Mouse (Mus musculus) 416B (cell line): ENCODE measurements around the gene Adam1b.

ENCODE experiments used
- DNase-seq: peaks from one replicate; pipeline ENCODE4 v3.0.0; 2011; ENCODE audit warnings: low read depth

The Adam1b gene

GRCm38 (mm10) chr5:121500719-121501118 is 2.5 kb downstream of the Adam1b start:
- DNase-seq = peak; percentile 51

DNA sequence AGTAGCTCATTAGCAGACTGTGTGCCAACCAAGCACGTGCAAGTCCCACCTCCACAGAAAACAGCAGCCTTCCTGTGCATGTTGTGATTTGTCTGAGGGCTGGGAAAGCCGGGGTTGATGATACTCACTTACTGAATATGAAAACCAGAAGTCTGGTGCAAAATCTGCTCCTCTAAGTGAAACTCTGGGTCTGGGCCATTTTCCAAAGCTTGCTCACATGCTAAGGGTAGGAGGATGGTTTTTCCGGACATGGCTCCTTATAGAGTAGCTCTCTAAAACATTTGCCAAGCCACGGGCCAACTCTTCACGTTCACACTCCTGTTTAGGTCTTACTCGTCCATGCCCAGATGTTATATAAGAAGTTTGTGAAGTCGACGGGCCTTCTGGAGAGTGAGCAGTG is 9.9 kb downstream of the Adam1b start:
- DNase-seq = no peak

DNA sequence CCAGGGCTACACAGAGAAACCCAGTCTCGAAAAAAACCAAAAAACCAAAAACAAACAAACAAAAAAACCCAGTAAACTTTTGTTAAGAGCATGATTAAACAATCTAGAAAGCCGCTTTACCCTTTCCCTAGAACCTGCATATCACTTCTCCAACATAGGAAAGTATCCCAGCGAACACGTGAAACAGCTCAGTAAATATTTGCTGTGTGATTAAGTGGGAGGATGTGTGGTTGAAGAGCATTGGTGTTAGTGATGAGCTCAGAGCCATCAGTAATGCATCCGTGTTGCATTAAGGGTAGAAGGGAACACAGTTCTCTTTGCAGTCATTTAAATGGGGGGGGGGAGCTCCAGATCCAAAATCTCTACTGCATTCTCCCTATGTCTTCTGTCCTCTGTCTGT is 18.4 kb downstream of the Adam1b start:
- no peak for DNase-seq

DNA sequence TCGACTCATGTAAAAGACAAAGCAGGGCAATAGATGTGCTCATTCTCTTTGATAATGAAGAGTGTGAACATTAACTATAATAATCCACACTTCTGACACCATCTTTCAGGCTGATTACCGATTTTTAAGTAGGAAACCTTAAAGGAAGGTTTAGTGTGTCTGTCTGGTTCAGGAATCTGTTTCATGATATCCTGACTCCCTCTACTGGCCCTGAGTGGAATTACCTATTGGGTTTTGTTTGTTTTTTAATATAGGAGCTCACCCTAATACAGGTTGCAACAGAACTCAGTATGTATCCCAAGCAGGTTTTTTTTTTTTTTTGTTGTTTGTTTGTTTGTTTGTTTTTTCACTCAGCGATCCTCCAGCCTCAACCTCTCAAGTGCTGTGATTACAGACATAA is 25.6 kb downstream of the Adam1b start:
- DNase-seq = peak; percentile 80

- DNase-seq = no peak
Observed at GRCm38 (mm10) chr5:121476040-121476439, 27.2 kb downstream of the Adam1b start.

DNA sequence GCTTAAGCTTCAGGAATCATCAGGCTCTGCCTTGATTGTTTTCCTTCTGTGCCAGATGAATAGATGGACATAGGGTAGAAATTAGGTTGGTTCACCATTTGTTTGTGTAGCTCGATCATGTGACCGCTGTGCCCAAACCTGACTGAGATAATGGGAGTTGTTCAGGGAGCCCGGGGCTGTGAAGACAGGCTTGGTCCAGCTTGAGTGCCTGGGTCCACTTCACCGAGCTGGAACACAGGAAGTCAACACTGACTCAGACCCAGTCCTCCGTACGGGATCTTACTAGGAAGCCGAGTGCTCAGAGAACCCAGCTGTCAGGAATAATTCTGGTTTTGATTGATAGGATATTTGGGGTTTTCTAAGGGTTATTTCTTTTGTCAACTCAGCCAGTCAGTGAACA is 28.6 kb downstream of the Adam1b start:
- DNase-seq = no peak

DNA sequence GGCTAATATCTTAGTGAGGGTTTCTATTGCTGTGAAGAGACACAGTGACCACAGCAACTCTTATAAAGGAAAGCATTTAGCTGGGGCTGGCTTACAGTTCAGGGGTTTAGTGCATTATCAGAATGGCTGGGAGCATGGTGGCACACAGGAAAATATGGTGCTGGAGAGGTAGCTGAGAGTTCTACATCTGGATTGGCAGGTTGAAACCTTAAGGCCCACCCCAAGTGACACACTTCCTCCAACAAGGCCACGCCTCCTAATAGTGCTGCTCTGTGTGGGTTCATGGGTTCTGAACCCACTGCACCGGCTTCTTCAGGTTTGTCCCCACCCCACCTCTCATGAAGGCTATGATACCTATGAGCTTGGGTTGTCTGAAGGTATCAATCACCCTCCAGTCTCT is 30.8 kb downstream of the Adam1b start:
- no peak for DNase-seq

GRCm38 (mm10) chr5:121469566-121469965 is 33.7 kb downstream of the Adam1b start:
- no peak for DNase-seq

DNA sequence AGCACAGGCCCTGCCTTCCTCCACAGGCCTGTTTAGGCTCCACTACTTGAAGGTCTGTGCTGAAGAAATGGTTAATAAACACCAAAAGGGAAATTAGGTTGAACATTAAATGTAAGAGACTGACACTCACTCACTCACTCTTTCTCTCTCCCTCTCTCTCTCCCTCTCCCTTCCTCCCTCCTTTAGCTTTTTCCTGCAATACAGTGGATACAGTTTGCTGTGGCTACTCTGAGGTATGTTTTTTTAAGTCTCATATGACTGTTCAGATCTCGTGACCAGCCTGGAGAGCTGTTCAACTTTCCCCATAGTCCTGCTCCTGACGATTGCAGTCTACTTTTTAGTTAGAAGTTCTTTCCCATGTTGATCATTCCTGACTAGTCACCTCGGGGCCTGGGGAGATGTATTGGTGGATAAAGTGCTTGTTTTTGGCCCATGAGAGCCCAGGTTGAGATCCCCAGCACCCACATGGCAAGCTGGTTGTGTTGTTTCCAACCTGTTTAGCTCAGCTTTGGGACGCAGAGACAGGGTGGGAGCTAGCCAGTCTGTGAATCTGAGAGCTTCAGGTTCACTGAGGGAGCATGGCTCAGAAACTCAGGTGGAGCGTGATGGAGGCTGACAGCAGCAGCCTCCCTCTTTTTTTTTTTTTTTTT is 39.5 kb downstream of the Adam1b start:
- no peak for DNase-seq

DNA sequence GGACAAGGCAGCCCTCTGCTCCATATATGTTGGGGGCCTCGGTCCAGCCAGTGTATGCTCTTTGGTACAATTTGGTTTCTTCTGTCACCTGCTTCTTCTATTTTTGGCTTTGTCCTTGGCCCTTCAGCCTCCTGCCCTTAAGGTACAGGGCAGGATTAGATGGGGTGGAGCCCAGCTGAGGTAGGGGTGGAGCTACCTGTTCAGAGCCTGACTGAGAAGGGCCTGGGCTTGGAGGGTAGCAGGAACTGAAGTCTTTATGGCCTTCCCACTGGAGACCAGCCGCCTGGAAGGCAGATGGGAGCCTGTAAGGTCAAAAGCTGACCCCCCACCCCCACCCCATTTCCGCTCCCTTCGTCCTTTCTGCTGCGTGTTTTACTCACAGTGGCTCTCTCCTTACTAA is 40.3 kb downstream of the Adam1b start:
- DNase-seq = no peak

DNA sequence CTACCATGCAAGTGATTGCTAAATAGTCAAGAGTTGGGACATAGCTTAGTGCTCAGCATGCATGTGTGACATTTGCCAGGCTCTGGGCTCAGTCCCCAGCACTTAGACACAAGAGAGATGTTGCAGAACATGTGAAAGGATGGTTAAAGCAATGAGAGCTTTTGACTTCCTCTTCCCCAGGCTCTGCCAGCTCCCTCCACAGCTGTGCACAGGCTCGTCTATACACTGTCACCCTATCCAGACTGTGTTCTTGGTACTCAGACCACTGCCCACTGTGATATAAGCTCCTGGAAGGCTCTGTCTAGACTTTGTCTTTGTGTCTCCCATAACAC is 41.1 kb downstream of the Adam1b start:
- DNase-seq = no peak

DNA sequence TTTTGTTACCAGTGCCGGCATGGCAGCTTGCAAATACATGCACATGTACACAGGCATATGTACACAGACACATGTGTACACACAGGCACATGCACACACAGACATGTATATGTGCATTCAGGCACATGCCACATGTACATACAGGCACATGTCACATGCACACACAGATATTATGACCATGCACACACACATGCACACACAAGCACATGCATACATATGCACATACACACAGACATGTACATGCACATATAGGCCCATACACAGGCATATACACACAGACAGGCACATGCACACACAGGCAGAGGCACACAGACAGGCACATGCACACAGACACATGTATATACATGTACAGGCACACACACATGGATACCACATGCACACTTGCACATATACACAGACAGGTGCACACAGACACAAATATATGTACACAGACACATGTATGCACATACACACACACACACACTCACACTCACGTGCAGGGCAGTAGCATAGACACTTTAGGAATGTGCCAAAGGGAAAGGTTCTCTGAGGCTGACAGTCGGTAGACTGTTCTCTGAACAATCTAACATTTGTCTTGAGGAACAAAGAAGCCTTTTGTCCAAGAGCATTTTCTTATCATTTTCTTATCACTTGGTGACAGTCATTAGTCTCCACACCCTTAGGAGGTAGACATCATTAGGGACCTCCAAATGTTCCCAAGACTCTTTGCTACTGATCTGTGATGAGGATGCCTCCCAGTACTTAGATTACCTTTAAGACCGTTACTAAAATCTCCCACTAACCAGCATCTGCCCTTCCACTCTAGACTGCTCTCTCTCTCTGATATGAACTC is 41.7 kb downstream of the Adam1b start:
- no peak for DNase-seq

DNA sequence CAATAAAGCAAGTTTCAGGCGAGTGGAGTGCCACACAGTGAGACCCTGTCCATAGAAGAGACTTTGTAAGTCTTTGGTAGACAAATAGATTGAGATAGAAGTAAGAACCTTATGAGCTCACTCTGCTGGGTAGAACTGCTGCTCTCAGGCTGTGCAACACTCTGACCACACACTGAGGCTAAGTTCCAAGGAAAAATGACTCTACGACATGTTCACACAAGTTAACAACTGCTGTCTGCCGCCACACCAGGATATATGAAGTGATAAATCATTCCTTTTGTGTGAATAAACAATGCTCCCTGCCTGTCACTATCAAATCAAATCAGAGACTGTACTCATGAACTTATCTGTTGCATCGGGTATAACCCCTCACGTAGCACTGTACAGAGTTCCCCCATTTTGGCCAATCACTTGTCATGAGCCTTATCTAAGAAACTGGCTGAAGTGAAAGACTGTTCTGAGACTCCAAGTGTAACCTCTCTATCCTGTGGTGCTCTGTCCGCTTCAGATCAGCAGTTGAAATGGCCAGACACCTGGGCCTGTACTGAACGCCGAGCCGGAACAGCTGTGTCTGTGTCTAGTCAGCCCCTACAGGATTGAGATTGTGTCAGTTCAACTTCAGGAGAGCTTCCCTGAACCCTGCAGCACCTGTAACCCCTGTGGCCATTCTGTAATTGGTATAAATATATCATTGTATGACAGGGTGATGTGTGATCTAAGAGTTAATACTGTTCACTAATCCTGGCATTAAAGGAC is 47.5 kb downstream of the Adam1b start:
- DNase-seq = no peak

GRCm38 (mm10) chr5:121454503-121454782 is 48.8 kb downstream of the Adam1b start:
- DNase-seq = no peak

DNA sequence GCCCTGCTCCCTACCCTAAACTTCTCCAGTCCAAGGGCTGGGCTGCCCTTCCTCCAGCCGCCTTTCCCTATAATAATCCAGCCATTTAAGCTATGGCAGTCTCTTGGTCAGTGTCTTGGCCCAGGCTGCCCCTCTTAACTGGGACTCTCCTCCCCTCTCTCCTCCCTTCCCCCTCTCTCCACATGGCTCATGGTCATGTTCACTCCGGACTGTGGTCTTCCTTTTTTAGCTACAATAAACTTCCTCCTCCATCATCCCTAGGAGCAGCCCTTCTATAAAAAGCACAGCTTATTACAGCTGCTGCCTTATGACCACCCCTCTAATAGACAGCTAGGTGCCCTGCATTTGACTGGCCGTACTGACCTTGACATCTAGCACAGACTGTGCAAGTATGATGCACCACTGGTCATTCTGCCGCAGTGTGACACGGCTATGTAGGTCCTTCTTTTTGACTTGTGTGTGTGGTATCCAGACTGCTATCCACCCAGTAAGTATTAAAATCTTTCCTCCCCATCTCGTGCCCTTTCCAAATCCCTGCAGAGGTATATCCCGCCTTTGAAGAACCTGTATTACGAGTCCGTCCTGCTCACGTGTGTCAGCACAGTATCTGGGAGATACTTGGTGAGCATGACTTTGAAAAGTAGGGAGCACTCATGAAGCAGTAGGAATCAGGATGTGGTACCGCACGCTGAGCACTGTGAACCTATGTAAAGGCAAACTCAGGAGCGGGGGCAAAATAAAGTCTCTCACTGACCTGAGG is 49.3 kb downstream of the Adam1b start:
- no peak for DNase-seq

DNA sequence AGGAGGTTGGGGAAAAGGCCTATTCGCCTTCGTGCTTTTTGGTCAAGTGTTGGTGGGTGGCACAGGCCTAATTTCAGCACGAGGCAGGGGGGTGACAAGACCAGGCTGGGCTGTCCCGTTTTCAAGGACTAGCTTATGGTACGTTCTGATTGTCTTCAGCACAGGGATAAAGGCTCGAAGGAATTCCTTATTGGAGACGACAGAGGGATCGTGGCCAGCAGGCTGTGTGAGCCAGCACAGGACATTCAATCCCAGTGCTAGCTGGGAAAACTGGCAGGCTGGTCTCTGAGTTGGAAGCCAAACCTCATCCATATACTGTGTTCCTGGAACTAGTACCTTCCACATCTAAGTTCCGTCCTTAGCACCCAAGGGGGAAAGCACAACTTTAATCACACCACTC is 50.3 kb downstream of the Adam1b start:
- no peak for DNase-seq

DNA sequence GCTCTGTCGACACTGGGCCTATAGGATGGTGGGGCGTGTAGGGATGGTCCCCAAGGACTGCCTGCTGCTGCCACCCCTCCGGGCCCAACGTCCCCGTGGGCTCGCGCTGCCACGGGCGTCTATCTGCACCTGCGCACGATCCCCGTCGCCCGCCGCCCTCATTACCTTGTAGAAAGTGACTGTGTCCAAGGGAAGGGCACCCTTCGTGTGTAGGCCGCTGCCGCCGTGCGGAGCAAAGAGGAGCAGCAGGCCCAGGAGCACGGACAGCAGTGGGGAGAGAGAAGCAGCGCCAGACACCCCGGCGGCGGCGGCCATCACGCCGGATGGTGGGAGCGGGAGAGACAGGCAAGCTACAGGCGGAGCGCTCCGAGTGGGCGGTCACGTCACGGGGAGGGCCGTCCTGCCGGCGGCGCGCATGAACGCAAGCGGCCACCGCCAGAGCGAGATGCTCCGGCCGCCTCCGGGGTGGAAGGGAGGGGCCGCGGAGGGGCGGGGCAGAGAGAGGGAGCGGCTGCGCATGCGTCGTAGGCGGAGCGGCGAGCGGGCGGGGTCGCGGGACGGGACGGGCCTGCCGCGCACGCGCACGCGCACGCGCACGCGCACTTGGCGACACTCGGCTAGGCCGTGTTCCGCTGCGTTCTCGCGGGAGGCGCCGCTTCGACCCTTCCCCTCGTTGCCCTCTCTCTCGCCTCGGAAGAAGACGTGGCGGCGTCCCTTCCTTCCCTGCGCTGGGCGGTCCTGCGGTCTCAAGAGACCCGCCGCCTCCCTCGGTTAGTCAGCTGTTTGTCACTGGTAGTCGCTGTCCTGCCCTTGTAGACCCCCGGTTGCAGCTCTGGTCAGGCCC is 51.0 kb downstream of the Adam1b start, which contains the start of gene Erp29:
TSS of gene Erp29 (minus strand) at position 481 of the 844 bp plus-strand sequence.
- peak; percentile 94 for DNase-seq

DNA sequence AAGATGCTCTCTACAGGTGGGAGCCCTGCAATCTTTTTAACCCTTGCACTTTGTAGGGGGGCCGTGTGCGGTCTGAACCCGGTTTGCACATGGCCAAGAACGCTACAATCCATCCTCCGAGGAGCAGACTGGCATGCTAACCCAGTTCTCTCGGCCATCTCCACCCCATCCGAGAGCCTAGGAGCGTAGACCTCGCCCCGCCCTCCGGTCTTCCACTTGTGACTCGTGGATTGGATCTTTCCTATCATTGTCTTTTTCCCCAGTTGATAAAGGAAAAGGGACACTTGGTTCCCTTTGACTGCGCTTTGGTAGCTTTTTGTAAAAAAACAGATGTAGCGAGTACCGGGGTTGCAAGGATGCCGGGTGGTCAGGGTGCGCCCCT is 51.6 kb downstream of the Adam1b start, which contains the start of gene Tmem116:
TSS of gene Tmem116 (plus strand) at position 250 of the 382 bp plus-strand sequence.
- peak; percentile 56 for DNase-seq

- DNase-seq = peak; percentile 85
Observed at GRCm38 (mm10) chr5:121451203-121451602, 52.0 kb downstream of the Adam1b start.

DNA sequence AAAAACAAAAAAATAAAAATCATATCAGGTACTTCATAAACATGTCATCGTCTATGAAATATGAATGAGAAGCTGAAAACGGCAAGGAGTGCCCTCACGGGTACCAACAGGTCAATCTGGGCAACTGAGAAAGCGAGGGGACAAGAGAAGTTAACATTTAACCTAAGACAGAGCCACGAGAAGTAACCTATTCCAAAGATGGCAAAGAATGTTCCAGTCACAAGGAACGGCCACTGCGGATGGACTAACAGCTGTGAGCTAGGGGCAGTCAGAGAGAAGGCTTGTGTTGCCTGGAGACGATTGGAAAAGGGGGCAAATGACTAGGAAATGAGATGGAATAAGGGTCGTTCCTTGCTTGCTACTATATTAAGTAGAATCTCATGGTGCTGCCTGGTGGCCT is 52.8 kb downstream of the Adam1b start:
- DNase-seq = no peak
